Mouse (Mus musculus) kidney, postnatal 36 days (tissue): ENCODE measurements around the gene Iqschfp.
A peak's percentile ranks its signal among the peaks of the same experiment; 100 is the strongest.

Source experiments
- DNase-seq, 2 experiments: peaks; one replicate each; pipeline ENCODE4 v3.0.0; 2021 to 2022; ENCODE audit warnings: mixed read lengths in 2 of 2

Gene Iqschfp

GRCm38 (mm10) chr3:68582103-68582740 lies 690.2 kb downstream of the Iqschfp start:
- peak in 1 of 2 experiments; percentile 46 for DNase-seq

GRCm38 (mm10) chr3:68583031-68583693 lies 691.1 kb downstream of the Iqschfp start:
- DNase-seq, result peak; percentile 36 to 41

DNA sequence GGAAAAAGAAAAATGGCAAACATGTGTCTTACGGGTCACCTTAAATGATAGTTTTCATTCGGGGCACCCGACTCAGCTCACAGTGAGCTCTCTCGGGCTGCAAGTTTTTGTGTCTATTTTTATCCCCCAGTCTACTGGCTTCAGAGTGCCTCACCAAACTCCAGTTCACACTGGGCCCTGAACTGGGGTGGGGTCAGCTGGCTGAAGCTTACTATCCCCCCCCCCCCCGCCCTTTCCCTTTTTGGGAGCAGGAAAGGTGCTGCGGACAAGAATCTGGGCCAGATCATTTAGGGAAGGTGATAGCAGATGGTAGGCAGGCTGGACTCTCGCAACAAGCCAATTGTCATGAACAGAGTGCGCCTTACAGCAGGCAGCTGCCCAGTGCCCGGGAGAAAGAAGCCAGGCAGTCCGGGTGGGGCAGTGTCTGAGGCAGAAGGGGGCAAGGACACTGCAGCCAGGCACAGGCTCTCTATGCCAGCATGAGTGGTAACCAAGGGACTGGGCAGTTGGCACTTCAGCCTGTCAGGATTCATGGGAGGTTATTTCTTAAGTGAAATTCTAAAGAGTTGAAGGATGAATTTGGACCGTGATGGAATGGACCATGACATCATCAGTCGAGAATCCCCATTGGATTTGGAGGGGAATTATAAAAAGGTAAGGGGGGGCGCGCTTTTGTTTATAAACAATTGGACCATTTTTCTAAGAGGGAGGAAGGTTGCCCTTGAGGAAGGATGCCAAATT lies 691.9 kb downstream of the Iqschfp start:
- peak in 1 of 2 experiments; percentile 25 for DNase-seq

- DNase-seq, result no peak
These were observed 693.2 kb downstream of the Iqschfp start for GRCm38 (mm10) chr3:68585213-68585612.

GRCm38 (mm10) chr3:68586646-68587064 lies 694.6 kb downstream of the Iqschfp start:
- peak; percentile 39 to 57 for DNase-seq

DNA sequence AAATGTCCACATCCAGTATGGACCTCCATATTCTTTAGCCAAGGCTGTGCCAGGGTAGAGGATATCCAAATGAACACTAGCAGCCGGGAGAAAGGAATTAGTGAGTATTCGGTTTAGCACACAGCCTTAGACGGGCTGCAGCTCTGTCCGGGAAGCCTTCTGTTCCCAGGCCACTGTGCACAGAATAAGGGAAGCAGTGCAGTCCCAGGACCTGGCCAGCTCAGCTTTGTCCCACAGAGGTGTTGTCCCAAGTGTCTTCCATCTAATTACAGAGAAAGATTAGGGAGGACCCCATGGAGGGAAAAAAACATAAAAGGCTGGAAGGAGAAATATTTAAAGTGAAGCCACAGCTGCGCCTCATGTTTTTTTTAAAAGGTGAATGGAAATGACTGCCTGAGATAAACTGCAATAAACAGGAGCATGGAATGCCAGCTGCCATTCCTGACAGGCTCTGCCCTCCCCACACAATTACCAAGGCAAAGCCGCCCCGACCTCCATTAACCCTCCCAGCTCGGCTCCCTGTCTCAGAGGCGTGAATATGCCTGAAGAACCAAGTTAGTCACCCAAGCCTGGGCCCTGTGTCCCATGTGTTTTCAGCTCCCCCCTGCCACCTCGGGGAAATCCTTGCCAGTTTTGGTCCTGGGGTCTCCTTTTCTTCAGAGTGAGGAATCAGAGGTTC lies 695.7 kb downstream of the Iqschfp start:
- no peak for DNase-seq

- DNase-seq, result no peak
These were observed 697.3 kb downstream of the Iqschfp start for GRCm38 (mm10) chr3:68589220-68589840.

- no peak for DNase-seq
These were observed 698.4 kb downstream of the Iqschfp start for GRCm38 (mm10) chr3:68590436-68590835.

GRCm38 (mm10) chr3:68592575-68592974 lies 700.5 kb downstream of the Iqschfp start:
- no peak for DNase-seq

DNA sequence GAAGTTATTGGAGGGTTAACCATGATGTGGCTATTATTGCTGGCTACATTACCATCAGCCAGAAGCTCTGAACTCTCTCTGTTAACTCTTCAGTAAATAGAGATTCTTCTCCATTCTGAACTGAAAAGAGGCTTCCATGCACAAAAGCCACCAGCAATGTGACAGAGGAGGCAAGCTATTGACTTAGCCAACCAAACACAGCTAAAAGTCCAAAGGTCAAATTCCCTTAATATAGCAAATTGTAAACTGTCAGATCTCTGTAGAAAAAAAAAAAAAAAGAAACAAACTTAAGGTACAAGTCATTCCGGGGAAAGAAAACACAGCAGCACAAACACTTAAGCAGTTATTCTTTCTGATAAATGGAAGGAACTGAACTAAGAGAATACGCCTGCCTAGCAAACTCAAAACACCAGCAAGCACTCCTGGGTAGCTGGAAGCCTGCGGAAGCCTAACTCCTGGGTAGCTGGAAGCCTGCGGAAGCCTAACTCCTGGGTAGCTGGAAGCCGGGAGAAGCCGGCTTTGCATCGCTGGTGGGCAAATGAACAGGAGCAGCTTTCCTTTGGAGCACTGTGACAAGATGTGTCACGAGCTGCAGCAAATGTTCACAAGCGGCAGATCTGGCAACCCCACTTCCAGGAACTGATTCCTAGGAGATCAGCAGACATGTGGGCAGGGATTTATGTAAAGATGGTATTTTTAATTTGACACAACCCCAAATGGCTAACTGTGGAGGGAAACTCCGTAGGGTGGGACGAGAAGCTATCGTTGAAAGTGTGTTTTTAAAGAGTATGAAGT lies 701.2 kb downstream of the Iqschfp start:
- DNase-seq, result no peak

GRCm38 (mm10) chr3:68595316-68595925 lies 703.4 kb downstream of the Iqschfp start:
- peak in 1 of 2 experiments; percentile 34 for DNase-seq

GRCm38 (mm10) chr3:68596938-68597337 lies 704.9 kb downstream of the Iqschfp start:
- no peak for DNase-seq

GRCm38 (mm10) chr3:68602891-68603290 lies 710.9 kb downstream of the Iqschfp start:
- DNase-seq, result no peak

GRCm38 (mm10) chr3:68604467-68604866 lies 712.4 kb downstream of the Iqschfp start:
- no peak for DNase-seq

DNA sequence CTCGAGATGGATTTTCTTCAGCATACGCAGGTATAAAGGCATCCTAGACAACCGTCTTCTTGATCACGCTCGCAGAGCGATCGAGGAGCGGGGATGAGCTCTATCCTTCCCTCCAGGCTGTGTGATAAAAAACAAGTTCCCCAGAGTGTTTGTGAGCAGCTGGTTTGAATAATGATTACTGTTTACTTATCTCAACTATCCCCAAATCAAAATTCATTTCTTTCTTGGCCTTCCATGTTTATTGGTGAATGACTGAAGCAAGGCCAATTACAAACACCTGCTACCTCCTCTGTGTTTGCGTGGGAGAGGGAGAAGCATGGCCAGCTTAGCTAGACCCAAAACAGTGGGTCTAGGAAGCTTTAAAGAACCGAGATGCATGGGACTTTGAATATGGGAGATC lies 712.9 kb downstream of the Iqschfp start:
- DNase-seq, result no peak

GRCm38 (mm10) chr3:68605942-68606603 lies 714.0 kb downstream of the Iqschfp start:
- DNase-seq, result no peak

DNA sequence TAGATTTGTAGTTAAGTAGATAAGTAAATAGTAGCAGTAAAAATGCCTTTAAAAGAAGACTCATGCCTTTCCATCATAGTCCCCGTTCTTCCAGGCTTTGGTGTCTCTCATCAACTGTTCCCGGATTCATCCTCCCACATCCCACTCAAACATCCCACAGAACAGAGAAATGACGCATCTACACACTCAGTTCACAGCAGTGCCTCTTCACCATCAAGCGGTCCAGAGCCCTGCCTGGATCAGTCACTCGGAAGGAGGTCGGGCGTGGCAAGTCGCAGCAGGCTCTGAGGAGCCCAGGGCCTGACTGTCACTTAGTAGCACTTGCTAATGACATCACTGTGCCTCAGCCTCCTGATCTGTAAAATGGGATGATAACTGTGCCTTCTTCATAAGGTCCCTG lies 714.7 kb downstream of the Iqschfp start:
- no peak for DNase-seq

- DNase-seq, result peak; percentile 31 to 37
These were observed 715.3 kb downstream of the Iqschfp start for GRCm38 (mm10) chr3:68607336-68607735.

GRCm38 (mm10) chr3:68608848-68609497 lies 716.9 kb downstream of the Iqschfp start:
- peak; percentile 18 to 24 for DNase-seq

GRCm38 (mm10) chr3:68610011-68610410 lies 718.0 kb downstream of the Iqschfp start:
- no peak for DNase-seq
